Mouse (Mus musculus) midbrain, embryonic 10.5 days (tissue): ENCODE data around the gene Hist1h2bf. TPM values are rescaled to one million over a fixed set of nuclear protein-coding genes. Genes with fewer than 3 reads are reported as not detected.
"Not testable (repeated sequence)": the region's sequence is repeated elsewhere in the genome, so short reads cannot be mapped to it uniquely, and the experiment has no call there.

Source experiments
- DNase-seq: peaks from one replicate; pipeline ENCODE4 v3.0.0-alpha.2; 2017; ENCODE audit warnings: low spot score
- H3K27ac ChIP-seq: fragments of 300-500 bp; sonication (generic); replicated peaks from 2 replicates; pipeline ENCODE4 v1.5.1; 2016; ENCODE audit warnings: mild to moderate bottlenecking
- H3K27me3 ChIP-seq: fragments of 300-500 bp; sonication (generic); 2 replicates; pipeline ENCODE4 v1.6.1; 2016; ENCODE audit warnings: low read depth, mild to moderate bottlenecking; ENCODE audit not compliant: poor library complexity, severe bottlenecking
- H3K36me3 ChIP-seq: fragments of 300-500 bp; sonication (generic); 2 replicates; pipeline ENCODE4 v1.6.1; 2016; ENCODE audit warnings: mild to moderate bottlenecking, moderate library complexity
- H3K4me1 ChIP-seq: fragments of 300-500 bp; sonication (generic); 2 replicates; pipeline ENCODE4 v1.6.1; 2016
- H3K4me3 ChIP-seq: fragments of 300-500 bp; sonication (generic); 2 replicates; pipeline ENCODE4 v1.5.1; 2016; ENCODE audit warnings: mild to moderate bottlenecking, moderate library complexity
- H3K9me3 ChIP-seq: fragments of 300-500 bp; sonication (generic); replicated peaks from 2 replicates; pipeline ENCODE4 v1.6.1; 2016; ENCODE audit warnings: mild to moderate bottlenecking
- WGBS: fragments of 180-500 bp; shearing (Covaris S2); methylation state at CpG from one replicate; pipeline ENCODE4 v1.1.7; 2016; 5-methylcytosine and 5-hydroxymethylcytosine counted together
- polyA plus RNA-seq: library from polyadenylated mRNA; unstranded; fragments of >200 nt; fragmentation: Nextera tagmentation; extraction: Ambion mirVana; gene quantifications from 2 replicates; pipeline ENCODE4 v1.2.1, GENCODE M21; 2016

The Hist1h2bf gene
- polyA plus RNA-seq, 1 experiment from 2014 or later: 3.8 TPM

DNA sequence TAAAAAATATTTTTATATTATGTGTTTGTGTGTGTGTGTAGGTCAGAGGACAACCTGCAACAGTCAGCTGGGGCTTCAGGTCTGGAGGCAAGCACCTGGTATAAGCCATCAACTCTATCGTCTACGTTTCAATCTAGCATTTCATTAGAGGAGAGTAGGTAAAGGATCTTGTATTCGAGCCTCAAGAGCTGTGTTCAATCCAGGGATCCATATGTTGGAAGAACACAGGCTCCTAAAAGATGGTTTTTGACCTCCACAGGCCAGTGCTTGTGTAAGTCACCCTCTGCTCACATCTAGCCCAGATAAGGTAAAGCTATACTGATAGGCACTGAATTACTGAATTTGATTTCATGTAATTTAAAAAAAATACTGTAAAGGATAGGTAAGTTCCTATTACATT, 17.1 kb downstream of the Hist1h2bf start:
- Histone ChIP-seq H3K27me3 (no peaks in the 10 kb centered on the region), H3K36me3 (no peaks in the 10 kb centered on the region), H3K4me1 (peaks cover 33% of the 10 kb centered on the region), H3K4me3 (peak overlapping the region; percentile 75; the same call in 1 of the 2 replicates), H3K27ac (peak overlapping the region; percentile 98), H3K9me3 (no peaks in the 10 kb centered on the region)
- WGBS: 67% methylated on average over 3 of the region's 3 CpGs
- no peak for DNase-seq

- Histone ChIP-seq H3K27ac (peak overlapping the region; percentile 98), H3K27me3 (no peaks in the 10 kb centered on the region), H3K4me3 (peak overlapping the region; percentile 75), H3K36me3 (no peaks in the 10 kb centered on the region), H3K9me3 (no peaks in the 10 kb centered on the region), H3K4me1 (peaks cover 38% of the 10 kb centered on the region)
- peak; percentile 77 for DNase-seq
- WGBS: under 1% methylated on average over 18 of the region's 18 CpGs
Observed at GRCm38 (mm10) chr13:23555839-23556416, 18.1 kb downstream of the Hist1h2bf start.

DNA sequence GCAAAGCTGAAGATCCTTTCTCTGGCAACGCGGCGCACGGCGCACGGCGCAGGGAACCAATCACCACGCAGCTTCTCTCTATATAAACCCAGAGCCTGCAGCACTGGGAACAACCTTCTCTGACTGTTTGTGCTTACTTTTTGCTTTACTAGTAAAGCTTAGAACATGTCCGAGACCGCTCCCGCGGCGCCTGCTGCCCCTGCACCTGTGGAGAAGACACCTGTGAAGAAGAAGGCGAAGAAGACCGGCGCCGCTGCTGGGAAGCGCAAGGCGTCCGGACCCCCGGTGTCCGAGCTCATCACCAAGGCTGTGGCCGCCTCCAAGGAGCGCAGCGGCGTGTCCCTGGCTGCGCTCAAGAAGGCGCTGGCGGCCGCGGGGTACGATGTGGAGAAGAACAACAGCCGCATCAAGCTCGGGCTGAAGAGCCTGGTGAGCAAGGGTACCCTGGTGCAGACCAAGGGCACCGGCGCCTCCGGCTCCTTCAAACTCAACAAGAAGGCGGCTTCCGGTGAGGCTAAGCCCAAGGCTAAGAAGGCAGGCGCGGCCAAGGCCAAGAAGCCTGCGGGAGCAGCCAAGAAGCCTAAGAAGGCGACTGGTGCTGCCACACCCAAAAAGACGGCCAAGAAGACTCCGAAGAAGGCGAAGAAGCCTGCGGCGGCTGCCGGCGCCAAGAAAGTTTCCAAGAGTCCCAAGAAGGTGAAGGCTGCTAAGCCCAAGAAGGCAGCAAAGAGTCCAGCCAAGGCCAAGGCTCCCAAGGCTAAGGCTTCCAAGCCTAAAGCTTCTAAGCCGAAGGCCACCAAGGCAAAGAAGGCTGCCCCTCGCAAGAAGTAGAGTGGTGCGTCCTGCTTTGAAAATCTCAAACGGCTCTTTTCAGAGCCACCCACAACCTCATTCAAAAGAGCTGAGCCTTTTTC, 18.8 kb downstream of the Hist1h2bf start:
- H3K4me1 ChIP-seq: peaks cover 41% of the 10 kb centered on the region
- H3K27ac ChIP-seq: peak overlapping the region; percentile 98
- DNase-seq: peak; percentile 86
- peak overlapping the region; percentile 75 for H3K4me3 ChIP-seq
- H3K36me3 ChIP-seq: no peaks in the 10 kb centered on the region
- H3K27me3 ChIP-seq: no peaks in the 10 kb centered on the region
- under 1% methylated on average over 54 of the region's 54 CpGs for WGBS
- no peaks in the 10 kb centered on the region for H3K9me3 ChIP-seq

DNA sequence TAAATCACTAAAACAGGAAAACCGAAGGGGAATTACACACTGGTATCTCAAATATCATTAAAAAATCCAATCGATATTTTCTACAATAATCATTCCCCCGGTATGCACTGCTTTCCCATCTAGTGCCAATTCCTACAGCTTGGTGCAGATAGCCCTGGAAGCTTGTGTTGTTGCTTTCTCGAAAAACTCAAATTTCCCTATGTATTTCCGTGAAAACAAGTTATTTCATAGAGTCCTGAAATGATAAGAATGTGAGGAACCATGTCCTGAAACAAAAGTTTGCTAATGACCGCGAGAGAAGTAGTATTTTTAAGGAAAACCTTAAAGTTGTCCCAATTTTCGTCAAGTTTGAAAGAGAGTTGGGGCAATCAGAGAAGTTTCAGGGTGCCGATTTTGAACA, 19.6 kb downstream of the Hist1h2bf start:
- WGBS: 26% methylated on average over 9 of the region's 9 CpGs
- Histone ChIP-seq H3K27ac (peak overlapping the region; percentile 98), H3K36me3 (no peaks in the 10 kb centered on the region), H3K4me1 (peaks cover 41% of the 10 kb centered on the region), H3K4me3 (peak overlapping the region; percentile 75), H3K9me3 (no peaks in the 10 kb centered on the region), H3K27me3 (no peaks in the 10 kb centered on the region)
- DNase-seq: no peak

DNA sequence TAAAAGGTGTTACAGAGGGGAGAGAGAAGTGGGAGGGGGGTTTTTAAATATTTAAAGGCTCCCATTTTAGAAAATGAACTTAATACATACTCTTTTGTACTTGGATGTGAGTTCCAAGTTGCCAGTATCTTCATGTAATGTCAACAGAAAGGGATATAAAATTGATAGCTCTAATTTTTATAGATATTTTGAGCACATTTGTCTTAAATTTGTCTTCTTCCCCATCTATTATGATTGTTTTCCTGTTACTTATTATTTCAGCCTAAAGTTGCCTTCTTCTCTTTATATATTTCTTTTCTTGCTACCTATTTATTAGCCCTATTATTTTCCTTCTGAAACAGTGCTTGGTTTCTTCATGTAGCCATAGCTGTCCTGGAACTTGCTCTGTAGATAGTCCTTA, 21.0 kb downstream of the Hist1h2bf start, which contains the start of gene Hist1h1d:
Gene Hist1h1d (plus strand): TSS at position 301 of the 400 bp plus-strand sequence.
- DNase-seq: no peak
- Histone ChIP-seq H3K4me3 (peak within 1 kb of the TSS; percentile 75), H3K27ac (peak within 1 kb of the TSS; percentile 98), H3K27me3 (no peaks in the 10 kb centered on the region), H3K4me1 (peaks cover 44% of the 10 kb centered on the region), H3K36me3 (no peaks in the 10 kb centered on the region), H3K9me3 (no peaks in the 10 kb centered on the region)

DNA sequence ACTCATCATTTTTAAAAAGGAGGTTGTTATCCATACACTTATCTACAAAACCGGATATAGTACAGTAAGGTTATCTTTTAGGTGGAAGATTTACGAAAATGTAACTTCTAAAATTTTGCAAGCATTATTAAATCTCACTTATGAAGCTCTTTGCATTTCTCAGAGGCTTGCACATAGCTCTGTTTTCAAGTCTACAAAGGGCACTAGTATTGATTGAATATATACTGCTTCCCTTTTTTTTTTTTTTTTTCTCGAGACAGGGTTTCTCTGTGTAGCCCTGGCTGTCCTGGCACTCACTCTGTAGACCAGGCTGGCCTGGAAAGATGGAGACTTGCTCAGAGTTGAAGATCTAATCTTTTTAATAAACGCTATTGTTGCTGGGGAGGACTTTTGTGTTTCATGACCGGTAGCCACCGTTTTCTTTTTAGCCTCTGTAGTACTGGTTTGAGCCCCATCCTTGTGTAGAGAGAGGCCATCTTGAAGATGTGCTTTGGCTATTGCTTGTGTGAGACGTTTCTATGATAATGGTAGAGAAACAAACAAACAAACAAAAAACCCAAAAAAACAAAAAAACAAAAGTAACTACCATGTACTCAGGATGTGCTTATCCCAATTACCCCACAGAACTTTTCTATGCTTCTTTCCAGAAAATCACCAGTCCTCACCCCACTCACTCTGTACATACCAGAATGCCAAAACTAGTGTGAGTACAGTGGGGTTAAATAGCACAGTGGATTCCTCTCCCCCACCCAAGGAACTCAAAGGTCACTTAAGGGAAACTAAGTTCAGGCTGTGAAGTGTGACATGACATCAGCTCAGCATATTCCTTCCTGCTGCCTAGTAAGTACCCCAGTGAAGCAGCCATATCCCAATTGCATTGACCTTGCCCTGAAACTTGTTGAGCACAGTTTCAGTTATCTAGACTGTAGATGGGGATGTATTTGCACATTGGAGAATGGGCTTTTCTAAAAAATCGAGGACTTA, 21.8 kb downstream of the Hist1h2bf start:
- no peaks in the 10 kb centered on the region for H3K27me3 ChIP-seq
- WGBS: 60% methylated on average over 8 of the region's 8 CpGs
- no peak for DNase-seq

GRCm38 (mm10) chr13:23551146-23551834, 22.7 kb downstream of the Hist1h2bf start, which contains the start of gene Hist1h4f:
Gene Hist1h4f, minus strand, starts transcription at chr13:23551648.
- peak; percentile 92 for DNase-seq
- not testable (repeated sequence) for H3K9me3 ChIP-seq, H3K36me3 ChIP-seq, H3K27me3 ChIP-seq
- Histone ChIP-seq H3K4me3 (peak within 1 kb of the TSS; percentile 56), H3K27ac (peak within 1 kb of the TSS; percentile 98), H3K4me1 (peaks cover 37% of the 10 kb centered on the region)
- WGBS: under 1% methylated on average over 47 of the region's 47 CpGs

More for the DNA sequence above, 21.8 kb downstream of the Hist1h2bf start:
- peak overlapping the region; percentile 56 for H3K4me3 ChIP-seq
- peaks cover 42% of the 10 kb centered on the region for H3K4me1 ChIP-seq
- peak overlapping the region; percentile 98 for H3K27ac ChIP-seq
- no peaks in the 10 kb centered on the region for H3K36me3 ChIP-seq
- H3K9me3 ChIP-seq: no peaks in the 10 kb centered on the region

DNA sequence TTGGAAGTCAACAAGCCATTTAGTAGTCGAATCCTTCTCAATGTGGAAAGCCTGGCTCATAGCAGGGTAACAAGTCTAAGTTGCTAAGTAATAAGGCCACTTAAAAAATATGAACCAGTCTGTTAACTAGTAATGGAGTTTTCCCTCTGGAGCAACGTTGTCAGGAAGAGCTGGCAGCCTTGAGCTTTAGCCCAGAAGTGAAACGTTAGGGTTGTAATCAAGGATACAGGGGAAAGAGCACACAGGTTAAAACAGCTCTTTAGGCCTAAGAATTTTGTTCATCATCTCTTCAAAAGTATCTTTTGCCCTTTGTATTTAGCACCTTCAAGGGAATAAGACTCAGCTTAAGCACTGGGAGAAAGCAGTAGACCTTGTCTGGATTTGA, 23.2 kb downstream of the Hist1h2bf start:
- no peaks in the 10 kb centered on the region for H3K36me3 ChIP-seq
- WGBS: 8% methylated on average over 3 of the region's 3 CpGs
- peak overlapping the region; percentile 56 for H3K4me3 ChIP-seq
- H3K9me3 ChIP-seq: no peaks in the 10 kb centered on the region
- DNase-seq: no peak
- no peaks in the 10 kb centered on the region for H3K27me3 ChIP-seq
- peaks cover 38% of the 10 kb centered on the region for H3K4me1 ChIP-seq
- H3K27ac ChIP-seq: peak overlapping the region; percentile 98

DNA sequence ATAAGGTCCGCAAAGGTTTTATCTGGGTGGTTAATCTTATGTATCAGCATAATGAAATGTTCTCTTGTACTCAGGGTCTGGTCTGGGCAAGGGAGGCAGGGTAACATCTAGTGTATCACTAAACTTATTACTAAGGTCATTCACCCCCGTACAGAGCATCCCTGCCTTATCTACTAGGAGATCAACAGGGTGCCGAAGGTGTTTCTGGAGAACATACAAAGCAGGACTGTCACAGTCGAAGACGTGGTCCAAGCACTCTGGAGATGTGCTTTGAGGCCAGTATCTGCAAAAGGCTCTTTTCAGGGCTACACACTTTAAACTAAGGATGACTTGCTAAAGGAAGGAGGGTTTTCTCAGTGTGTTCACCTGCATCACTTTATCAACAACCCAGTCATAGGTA, 27.3 kb downstream of the Hist1h2bf start:
- H3K27ac ChIP-seq: peak overlapping the region; percentile 72

DNA sequence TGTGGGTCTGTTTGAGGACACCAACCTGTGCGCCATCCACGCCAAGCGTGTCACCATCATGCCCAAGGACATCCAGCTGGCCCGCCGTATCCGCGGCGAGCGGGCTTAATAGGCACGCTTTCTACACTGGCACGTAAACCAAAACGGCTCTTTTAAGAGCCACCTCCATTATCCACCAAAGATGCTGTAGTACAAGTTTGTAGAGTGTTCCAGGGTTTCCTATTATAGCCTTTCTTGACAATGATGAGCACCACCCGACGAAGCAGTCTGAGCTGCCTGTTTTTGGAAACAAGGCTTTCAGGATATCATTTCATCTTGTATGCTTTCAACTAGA, 29.2 kb downstream of the Hist1h2bf start:
- H3K27me3 ChIP-seq, DNase-seq, H3K36me3 ChIP-seq, H3K9me3 ChIP-seq: not testable (repeated sequence)
- Histone ChIP-seq H3K4me1 (peaks cover 17% of the 10 kb centered on the region), H3K27ac (peak overlapping the region; percentile 95), H3K4me3 (peak overlapping the region; percentile 60)
- WGBS: 0% methylated on average over 13 of the region's 14 CpGs

More for the DNA sequence above, 27.3 kb downstream of the Hist1h2bf start:
- no peak for DNase-seq
- peaks cover 25% of the 10 kb centered on the region for H3K4me1 ChIP-seq
- no peaks in the 10 kb centered on the region for H3K9me3 ChIP-seq
- H3K36me3 ChIP-seq: no peaks in the 10 kb centered on the region
- H3K4me3 ChIP-seq: peak overlapping the region; percentile 7; the same call in 1 of the 2 replicates
- 80% methylated on average over 5 of the region's 5 CpGs for WGBS
- H3K27me3 ChIP-seq: no peaks in the 10 kb centered on the region

DNA sequence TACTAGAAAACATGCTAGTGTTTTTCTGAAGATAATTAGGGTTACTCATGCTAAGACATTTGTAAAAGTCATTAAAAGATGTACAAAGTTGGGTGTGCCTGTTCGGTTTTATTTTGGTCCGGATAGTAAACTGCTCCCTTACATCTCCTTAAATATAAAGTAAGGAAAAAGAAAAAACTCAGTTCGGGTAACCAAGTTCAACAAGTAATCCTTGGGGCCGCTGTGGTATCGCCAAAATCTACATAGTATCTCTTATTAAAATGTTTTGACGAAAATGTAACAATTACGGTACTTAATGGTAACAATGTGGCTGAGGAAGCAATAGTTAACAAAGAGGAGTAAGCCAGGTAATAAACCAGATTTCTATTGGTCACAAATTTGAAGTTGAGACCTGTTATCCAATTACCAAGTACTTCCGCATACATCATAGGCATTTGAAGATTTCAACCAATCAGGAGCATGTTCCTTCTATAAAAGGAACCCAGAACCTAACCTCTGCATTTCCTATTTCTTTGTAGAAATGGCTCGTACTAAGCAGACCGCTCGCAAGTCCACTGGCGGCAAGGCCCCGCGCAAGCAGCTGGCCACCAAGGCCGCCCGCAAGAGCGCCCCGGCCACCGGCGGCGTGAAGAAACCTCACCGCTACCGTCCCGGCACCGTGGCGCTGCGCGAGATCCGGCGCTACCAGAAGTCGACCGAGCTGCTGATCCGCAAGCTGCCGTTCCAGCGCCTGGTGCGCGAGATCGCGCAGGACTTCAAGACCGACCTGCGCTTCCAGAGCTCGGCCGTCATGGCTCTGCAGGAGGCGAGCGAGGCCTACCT, 29.8 kb downstream of the Hist1h2bf start, which contains the start of gene Hist1h3f:
Gene Hist1h3f (plus strand): TSS at position 88 of the 822 bp plus-strand sequence.
- H3K9me3 ChIP-seq: no peaks in the 10 kb centered on the region
- no peaks in the 10 kb centered on the region for H3K27me3 ChIP-seq
- under 1% methylated on average over 31 of the region's 45 CpGs for WGBS
- DNase-seq: peak; percentile 64
- H3K27ac ChIP-seq: peak within 1 kb of the TSS; percentile 95
- peaks cover 17% of the 10 kb centered on the region for H3K4me1 ChIP-seq
- no peaks in the 10 kb centered on the region for H3K36me3 ChIP-seq
- H3K4me3 ChIP-seq: peak within 1 kb of the TSS; percentile 60
